Mouse (Mus musculus) midbrain, embryonic 15.5 days (tissue): ENCODE measurements around the gene Pnpla6. TPM values are rescaled to one million over a fixed set of nuclear protein-coding genes. Genes with fewer than 3 reads are reported as not detected.
"Not testable (repeated sequence)": the region's sequence is repeated elsewhere in the genome, so short reads cannot be mapped to it uniquely, and the experiment has no call there.

Experiments used
- ATAC-seq: fragments of 200-750 bp; cut with Nextera tagmentation; replicated peaks from 2 replicates; pipeline ENCODE4 v1.8.0; 2017; ENCODE audit warnings: moderate TSS enrichment
- H3K27ac ChIP-seq: fragments of 300-500 bp; sonication (generic); 2 replicates; pipeline ENCODE4 v1.5.1; 2015; ENCODE audit warnings: mild to moderate bottlenecking, inconsistent platforms
- H3K27me3 ChIP-seq: fragments of 300-500 bp; sonication (generic); replicated peaks from 2 replicates; pipeline ENCODE4 v1.6.1; 2015; ENCODE audit warnings: inconsistent platforms
- H3K36me3 ChIP-seq: fragments of 300-500 bp; sonication (generic); replicated peaks from 2 replicates; pipeline ENCODE4 v1.6.1; 2015; ENCODE audit warnings: inconsistent platforms
- H3K4me1 ChIP-seq: fragments of 300-500 bp; sonication (generic); 2 replicates; pipeline ENCODE4 v1.6.1; 2015; ENCODE audit warnings: inconsistent platforms
- H3K4me2 ChIP-seq: fragments of 300-500 bp; sonication (generic); 2 replicates; pipeline ENCODE4 v1.6.1; 2015; ENCODE audit warnings: inconsistent platforms, mild to moderate bottlenecking, moderate library complexity
- H3K4me3 ChIP-seq: fragments of 300-500 bp; sonication (generic); 2 replicates; pipeline ENCODE4 v1.5.1; 2015; ENCODE audit warnings: mild to moderate bottlenecking, inconsistent platforms
- H3K9ac ChIP-seq: fragments of 300-500 bp; sonication (generic); 2 replicates; pipeline ENCODE4 v1.6.1; 2015; ENCODE audit warnings: mild to moderate bottlenecking, inconsistent platforms
- H3K9me3 ChIP-seq: fragments of 300-500 bp; sonication (generic); 2 replicates; pipeline ENCODE4 v1.6.1; 2016; ENCODE audit warnings: inconsistent platforms
- WGBS: fragments of 180-500 bp; shearing (Covaris S2); methylation state at CpG from one replicate; pipeline ENCODE4 v1.1.7; 2015; ENCODE audit warnings: mixed read lengths; 5-methylcytosine and 5-hydroxymethylcytosine counted together
- polyA plus RNA-seq: library from polyadenylated mRNA; unstranded; fragments of >200 nt; fragmentation: Nextera tagmentation; extraction: Ambion mirVana; gene quantifications from 2 replicates; pipeline ENCODE4 v1.2.1, GENCODE M21; 2015

Pnpla6 gene
- polyA plus RNA-seq, 1 experiment from 2014 or later, result 42.5 TPM

- no peaks in the 10 kb centered on the region for H3K9me3 ChIP-seq
- no peak overlapping the region for H3K4me3 ChIP-seq
- no peaks in the 10 kb centered on the region for H3K4me1 ChIP-seq
- H3K27me3 ChIP-seq, result no peaks in the 10 kb centered on the region
- H3K36me3 ChIP-seq, result no peaks in the 10 kb centered on the region
- H3K4me2 ChIP-seq, result no peak overlapping the region
- H3K27ac ChIP-seq, result no peak overlapping the region
- H3K9ac ChIP-seq, result no peak overlapping the region
- WGBS, result 96% methylated on average over 1 of the region's 1 CpGs
- no peak for ATAC-seq
These were observed 37.1 kb downstream of the Pnpla6 start for GRCm38 (mm10) chr8:3552240-3552639.

- ATAC-seq, result peak; percentile 94
- H3K27me3 ChIP-seq, result no peaks in the 10 kb centered on the region
- H3K9me3 ChIP-seq, result no peaks in the 10 kb centered on the region
- H3K4me3 ChIP-seq, result no peak overlapping the region
- H3K4me2 ChIP-seq, result no peak overlapping the region
- no peaks in the 10 kb centered on the region for H3K36me3 ChIP-seq
- no peak overlapping the region for H3K27ac ChIP-seq
- H3K9ac ChIP-seq, result no peak overlapping the region
- 59% methylated on average over 4 of the region's 4 CpGs for WGBS
- no peaks in the 10 kb centered on the region for H3K4me1 ChIP-seq
These were observed 40.9 kb downstream of the Pnpla6 start for GRCm38 (mm10) chr8:3556114-3556513.

- Histone ChIP-seq H3K4me3 (peak within 1 kb of the TSS; percentile 12; the same call in 1 of the 2 replicates), H3K4me2 (peak within 1 kb of the TSS; percentile 39), H3K27ac (no peak within 1 kb of the TSS), H3K27me3 (no peaks in the 10 kb centered on the region), H3K9me3 (no peaks in the 10 kb centered on the region), H3K36me3 (no peaks in the 10 kb centered on the region), H3K4me1 (peaks cover 10% of the 10 kb centered on the region; the same call in 1 of the 2 replicates), H3K9ac (0 out of 2 replicates have a peak within 1 kb of the TSS, but pooled peaks have one; percentile 3)
- ATAC-seq, result no peak
- WGBS, result 1% methylated on average over 12 of the region's 12 CpGs
These were observed 52.6 kb downstream of the Pnpla6 start, which contains the start of gene C330021F23Rik for GRCm38 (mm10) chr8:3567641-3568371. TSS of gene C330021F23Rik (plus strand) at chr8:3567990.

- Histone ChIP-seq H3K9ac (no peak overlapping the region), H3K27me3 (no peaks in the 10 kb centered on the region), H3K36me3 (no peaks in the 10 kb centered on the region), H3K9me3 (no peaks in the 10 kb centered on the region), H3K4me1 (peaks cover 10% of the 10 kb centered on the region; the same call in 1 of the 2 replicates), H3K4me3 (no peak overlapping the region), H3K4me2 (no peak overlapping the region), H3K27ac (no peak overlapping the region)
- 3% methylated on average over 7 of the region's 7 CpGs for WGBS
- ATAC-seq, result no peak
These were observed 53.2 kb downstream of the Pnpla6 start for GRCm38 (mm10) chr8:3568378-3568777.

GRCm38 (mm10) chr8:3569784-3570183 is 54.6 kb downstream of the Pnpla6 start:
- no peak overlapping the region for H3K4me3 ChIP-seq
- no peak overlapping the region for H3K27ac ChIP-seq
- H3K9ac ChIP-seq, result no peak overlapping the region
- H3K36me3 ChIP-seq, result no peaks in the 10 kb centered on the region
- no peak overlapping the region for H3K4me2 ChIP-seq
- ATAC-seq, result no peak
- no peaks in the 10 kb centered on the region for H3K27me3 ChIP-seq
- H3K9me3 ChIP-seq, result no peaks in the 10 kb centered on the region
- 93% methylated on average over 5 of the region's 5 CpGs for WGBS
- peaks cover 10% of the 10 kb centered on the region; the same call in 1 of the 2 replicates for H3K4me1 ChIP-seq

DNA sequence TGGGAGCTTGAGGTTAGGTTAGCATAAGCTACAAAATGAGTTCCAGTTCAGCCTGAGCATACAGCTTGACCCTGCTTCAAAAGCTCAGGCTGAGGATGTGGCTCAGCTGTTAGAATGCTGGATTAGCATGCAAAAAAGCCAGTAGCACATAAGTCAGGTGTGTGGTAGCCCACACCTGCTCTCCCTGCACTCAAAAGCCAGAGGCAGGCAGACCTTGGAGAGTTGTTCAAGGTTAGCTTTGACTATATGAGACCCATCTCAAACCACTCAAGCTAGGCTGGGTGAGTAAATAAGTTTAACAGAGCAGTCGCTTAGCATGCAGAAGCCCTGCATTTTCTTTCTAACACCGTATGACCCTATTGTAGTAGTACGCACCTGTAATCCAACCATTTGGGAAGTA is 59.4 kb downstream of the Pnpla6 start:
- Histone ChIP-seq H3K9me3 (no peaks in the 10 kb centered on the region), H3K4me2 (no peak overlapping the region), H3K4me3 (no peak overlapping the region), H3K27me3 (no peaks in the 10 kb centered on the region), H3K9ac (no peak overlapping the region), H3K36me3 (no peaks in the 10 kb centered on the region), H3K4me1 (no peaks in the 10 kb centered on the region), H3K27ac (no peak overlapping the region)
- 93% methylated on average over 3 of the region's 3 CpGs for WGBS
- ATAC-seq, result no peak

DNA sequence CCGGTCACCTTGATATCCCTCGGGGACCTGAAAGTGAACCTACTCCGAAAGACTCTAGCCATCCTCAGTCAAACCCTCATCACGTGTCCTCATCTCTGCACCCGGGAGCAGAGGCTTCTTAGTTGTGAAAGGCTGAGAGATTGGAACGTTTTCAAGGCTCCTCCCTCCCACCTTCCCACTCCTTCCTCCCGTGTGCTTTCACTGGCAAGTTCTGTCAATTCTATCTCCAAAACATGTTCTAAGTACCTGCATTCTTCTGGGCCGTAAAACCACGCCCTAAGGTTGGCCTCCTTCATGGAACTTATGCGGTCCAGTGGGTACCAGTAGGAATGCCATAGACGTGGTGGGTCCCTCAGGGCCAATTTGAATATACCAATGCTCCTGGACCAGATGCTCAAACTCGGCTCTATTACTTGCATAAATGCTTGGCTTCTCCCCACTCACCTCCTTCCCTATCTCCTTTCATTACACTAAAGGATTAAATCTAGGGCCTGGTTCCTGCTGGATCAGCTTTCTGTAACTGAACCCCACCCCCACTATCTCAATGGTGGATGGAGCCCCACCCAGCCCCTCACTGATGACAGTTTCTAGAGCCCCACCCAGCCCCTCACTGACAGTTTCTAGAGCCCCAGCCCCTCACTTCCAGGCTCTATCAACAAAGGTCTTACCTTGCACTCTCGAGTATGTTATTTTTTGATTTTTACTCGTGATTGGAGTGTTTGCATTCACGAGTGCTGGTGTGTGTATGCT is 61.2 kb downstream of the Pnpla6 start:
- Histone ChIP-seq H3K4me2 (no peak overlapping the region), H3K27me3 (no peaks in the 10 kb centered on the region), H3K4me1 (no peaks in the 10 kb centered on the region), H3K27ac (no peak overlapping the region), H3K9me3 (no peaks in the 10 kb centered on the region), H3K9ac (no peak overlapping the region), H3K4me3 (no peak overlapping the region), H3K36me3 (no peaks in the 10 kb centered on the region)
- 82% methylated on average over 15 of the region's 15 CpGs for WGBS
- no peak for ATAC-seq

- WGBS, result 84% methylated on average over 9 of the region's 9 CpGs
- no peaks in the 10 kb centered on the region for H3K27me3 ChIP-seq
- H3K9me3 ChIP-seq, result no peaks in the 10 kb centered on the region
- H3K36me3 ChIP-seq, result no peaks in the 10 kb centered on the region
- no peak overlapping the region for H3K4me3 ChIP-seq
- H3K4me1 ChIP-seq, result no peaks in the 10 kb centered on the region
- no peak for ATAC-seq
- no peak overlapping the region for H3K4me2 ChIP-seq
- no peak overlapping the region for H3K27ac ChIP-seq
- H3K9ac ChIP-seq, result no peak overlapping the region
These were observed 64.5 kb downstream of the Pnpla6 start for GRCm38 (mm10) chr8:3579390-3580364.

DNA sequence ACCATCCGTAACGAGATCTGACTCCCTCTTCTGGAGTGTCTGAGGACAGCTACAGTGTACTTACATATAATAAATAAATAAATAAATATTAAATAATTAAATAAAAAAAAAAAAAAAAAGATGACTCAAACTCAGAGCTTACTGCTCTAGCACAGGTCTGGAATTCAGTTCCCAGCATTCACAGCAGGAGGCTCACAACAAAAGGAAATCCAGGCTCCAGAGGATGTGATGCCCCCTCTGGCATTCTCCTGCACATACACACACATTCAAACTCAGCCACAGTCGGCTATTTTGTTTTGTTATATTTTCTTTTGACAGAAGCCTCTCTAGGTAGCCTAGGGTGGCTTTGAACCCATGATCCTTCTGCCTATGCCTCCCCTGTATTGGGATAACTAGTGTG is 66.8 kb downstream of the Pnpla6 start:
- not testable (repeated sequence) for H3K9ac ChIP-seq, H3K9me3 ChIP-seq, H3K27ac ChIP-seq, ATAC-seq, H3K4me2 ChIP-seq, H3K27me3 ChIP-seq, H3K36me3 ChIP-seq, H3K4me1 ChIP-seq, H3K4me3 ChIP-seq
- 81% methylated on average over 3 of the region's 3 CpGs for WGBS

DNA sequence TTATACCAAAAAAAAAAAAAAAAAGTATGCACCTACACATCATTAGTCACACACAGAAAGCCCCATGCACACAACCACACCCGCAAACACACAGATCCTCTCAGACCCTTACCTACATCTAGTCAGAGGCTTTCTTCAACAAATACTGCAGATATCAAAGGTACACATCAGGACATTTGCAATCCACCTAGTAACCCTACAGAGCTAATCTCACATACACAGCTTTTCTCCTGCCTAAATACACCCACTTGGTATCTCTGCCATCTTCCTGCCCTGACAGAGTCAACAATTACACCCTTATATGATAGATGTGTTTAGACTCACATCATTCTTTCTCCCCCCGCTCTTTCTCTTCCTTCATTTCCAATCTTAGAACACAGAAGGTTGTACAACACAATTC is 71.3 kb downstream of the Pnpla6 start:
- H3K4me2 ChIP-seq, result no peak overlapping the region
- H3K9ac ChIP-seq, result no peak overlapping the region
- H3K36me3 ChIP-seq, result no peaks in the 10 kb centered on the region
- H3K4me3 ChIP-seq, result no peak overlapping the region
- no peak overlapping the region for H3K27ac ChIP-seq
- no peak for ATAC-seq
- no peaks in the 10 kb centered on the region for H3K9me3 ChIP-seq
- H3K27me3 ChIP-seq, result no peaks in the 10 kb centered on the region
- peaks cover 5% of the 10 kb centered on the region; the same call in 1 of the 2 replicates for H3K4me1 ChIP-seq
- 99% methylated on average over 2 of the region's 2 CpGs for WGBS

DNA sequence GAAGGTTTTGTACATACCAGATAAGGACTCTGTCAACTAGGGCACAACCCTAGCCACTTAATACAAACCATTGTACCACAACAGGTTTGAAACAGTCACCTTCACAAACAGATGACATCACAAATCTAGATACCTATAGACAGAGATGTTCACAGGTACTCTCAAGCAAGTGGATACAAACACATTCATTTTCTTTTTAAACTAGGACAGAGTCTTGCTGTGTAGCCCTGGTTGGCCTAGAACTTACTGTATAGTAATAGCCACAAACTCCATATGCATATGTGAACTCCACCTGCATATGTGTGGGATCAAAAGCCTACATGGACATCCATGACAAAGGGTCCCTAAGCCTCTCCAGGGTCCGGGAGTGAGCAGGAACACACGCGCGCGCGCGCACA is 71.8 kb downstream of the Pnpla6 start, which contains the start of gene Camsap3:
Gene Camsap3 (plus strand): TSS at position 301 of the 398 bp plus-strand sequence.
- Histone ChIP-seq H3K36me3 (no peaks in the 10 kb centered on the region), H3K9me3 (no peaks in the 10 kb centered on the region), H3K4me2 (peak within 1 kb of the TSS; percentile 67), H3K27me3 (no peaks in the 10 kb centered on the region), H3K9ac (peak within 1 kb of the TSS; percentile 93), H3K27ac (peak within 1 kb of the TSS; percentile 91), H3K4me1 (peaks cover 8% of the 10 kb centered on the region; the same call in 1 of the 2 replicates), H3K4me3 (peak within 1 kb of the TSS; percentile 92)
- 0% methylated on average over 7 of the region's 7 CpGs for WGBS
- ATAC-seq, result no peak
